Mouse (Mus musculus) lung, adult 18-20 months (tissue): Measurements from ENCODE around the gene Sh3rf1.

Experiments
- DNase-seq, 2 experiments: peaks; one replicate each; pipeline ENCODE4 v3.0.0; 2022; ENCODE audit warnings: mixed read lengths in 2 of 2

Gene Sh3rf1

GRCm38 (mm10) chr8:61288006-61288566, 64.4 kb downstream of the Sh3rf1 start:
- no peak for DNase-seq

GRCm38 (mm10) chr8:61288676-61289075, 65.0 kb downstream of the Sh3rf1 start:
- DNase-seq = peak in 1 of 2 experiments; percentile 27

- no peak for DNase-seq
These were observed 71.4 kb downstream of the Sh3rf1 start for GRCm38 (mm10) chr8:61295040-61295439.

GRCm38 (mm10) chr8:61295441-61295840, 71.8 kb downstream of the Sh3rf1 start:
- no peak for DNase-seq

- no peak for DNase-seq
These were observed 75.2 kb downstream of the Sh3rf1 start for GRCm38 (mm10) chr8:61298828-61299227.

- DNase-seq = no peak
These were observed 77.8 kb downstream of the Sh3rf1 start for GRCm38 (mm10) chr8:61301298-61302028.

GRCm38 (mm10) chr8:61302029-61302368, 78.3 kb downstream of the Sh3rf1 start:
- DNase-seq = no peak

- DNase-seq = no peak
These were observed 81.9 kb downstream of the Sh3rf1 start for GRCm38 (mm10) chr8:61305451-61306070.

GRCm38 (mm10) chr8:61306501-61307112, 82.9 kb downstream of the Sh3rf1 start:
- no peak for DNase-seq

GRCm38 (mm10) chr8:61308896-61309295, 85.2 kb downstream of the Sh3rf1 start:
- DNase-seq = no peak

- DNase-seq = no peak
These were observed 86.1 kb downstream of the Sh3rf1 start for GRCm38 (mm10) chr8:61309530-61310402.

- DNase-seq = no peak
These were observed 86.8 kb downstream of the Sh3rf1 start for GRCm38 (mm10) chr8:61310403-61310871.

GRCm38 (mm10) chr8:61313016-61313415, 89.3 kb downstream of the Sh3rf1 start:
- no peak for DNase-seq

- no peak for DNase-seq
These were observed 92.5 kb downstream of the Sh3rf1 start for GRCm38 (mm10) chr8:61316012-61316767.

- DNase-seq = peak; percentile 17 to 34
These were observed 93.3 kb downstream of the Sh3rf1 start for GRCm38 (mm10) chr8:61316813-61317534.

GRCm38 (mm10) chr8:61317535-61318136, 94.0 kb downstream of the Sh3rf1 start:
- DNase-seq = no peak

GRCm38 (mm10) chr8:61321216-61321615, 97.5 kb downstream of the Sh3rf1 start:
- no peak for DNase-seq

GRCm38 (mm10) chr8:61321780-61322179, 98.1 kb downstream of the Sh3rf1 start:
- DNase-seq = no peak

- DNase-seq = no peak
These were observed 98.8 kb downstream of the Sh3rf1 start for GRCm38 (mm10) chr8:61322462-61322861.

GRCm38 (mm10) chr8:61324363-61324914, 100.8 kb downstream of the Sh3rf1 start:
- no peak for DNase-seq
